Mouse (Mus musculus) ES-Bruce4 (cell line): ENCODE measurements around the gene Fkbp11. TPM values are rescaled to one million over a fixed set of nuclear protein-coding genes. Genes with fewer than 3 reads are reported as not detected.

Source experiments
- H3K27ac ChIP-seq: 2 replicates; pipeline ENCODE4 v1.5.1; 2012; ENCODE audit warnings: low read length, inconsistent platforms; ENCODE audit not compliant: insufficient read depth
- H3K27me3 ChIP-seq: 2 replicates; pipeline ENCODE4 v1.6.1; 2012; ENCODE audit warnings: mild to moderate bottlenecking, low read length, inconsistent platforms; ENCODE audit not compliant: control insufficient read depth, poor library complexity, insufficient read depth, severe bottlenecking
- H3K36me3 ChIP-seq: 2 replicates; pipeline ENCODE4 v1.6.1; 2012; ENCODE audit warnings: inconsistent platforms, mild to moderate bottlenecking, low read length, moderate library complexity; ENCODE audit not compliant: control insufficient read depth, poor library complexity, insufficient read depth, severe bottlenecking
- H3K4me1 ChIP-seq: one replicate; pipeline ENCODE4 v1.8.1; 2011; ENCODE audit warnings: low read length; ENCODE audit not compliant: control insufficient read depth, insufficient read depth
- H3K4me3 ChIP-seq: 2 replicates; pipeline ENCODE4 v1.5.1; 2011; ENCODE audit warnings: low read depth, mild to moderate bottlenecking, low read length
- H3K9ac ChIP-seq: 2 replicates; pipeline ENCODE4 v1.6.1; 2012; ENCODE audit warnings: low read depth, mild to moderate bottlenecking, inconsistent platforms; ENCODE audit not compliant: poor library complexity, severe bottlenecking
- H3K9me3 ChIP-seq: replicated peaks from 2 replicates; pipeline ENCODE4 v1.6.1; 2012; ENCODE audit warnings: mild to moderate bottlenecking, low read length, inconsistent platforms; ENCODE audit not compliant: control insufficient read depth, poor library complexity, insufficient read depth, severe bottlenecking
- CTCF ChIP-seq: IDR thresholded peaks from one replicate; pipeline ENCODE4 v1.8.1; 2011; ENCODE audit warnings: low read depth, low read length
- EP300 ChIP-seq: IDR thresholded peaks from 2 replicates; pipeline ENCODE4 v1.6.1; 2011; ENCODE audit warnings: low read depth, low read length; ENCODE audit not compliant: insufficient read depth
- POLR2A ChIP-seq: IDR thresholded peaks from one replicate; pipeline ENCODE4 v1.8.1; 2011; ENCODE audit warnings: low read length; ENCODE audit not compliant: insufficient read depth
- polyA plus RNA-seq: library from polyadenylated mRNA; stranded (reverse); fragments of >200 nt; gene quantifications from 2 replicates; pipeline ENCODE4 v1.2.4, GENCODE M21; 2011; ENCODE audit warnings: low read depth; ENCODE audit not compliant: missing spikeins, insufficient read depth, insufficient read length

The Fkbp11 gene
- polyA plus RNA-seq, 1 experiment: 30.0 TPM

GRCm38 (mm10) chr15:98762670-98763529 is 34.9 kb upstream of the Fkbp11 start, which contains the start of gene Arf3:
Gene Arf3, minus strand, starts transcription at chr15:98763214.
- H3K9ac ChIP-seq: peak within 1 kb of the TSS; percentile 96
- peaks cover 2% of the 10 kb centered on the region for H3K4me1 ChIP-seq
- no peaks in the 10 kb centered on the region for H3K36me3 ChIP-seq
- no peaks in the 10 kb centered on the region for H3K27me3 ChIP-seq
- TF ChIP-seq POLR2A (no peak), EP300 (no peak), CTCF (no peak)
- H3K27ac ChIP-seq: no peak within 1 kb of the TSS
- H3K9me3 ChIP-seq: no peaks in the 10 kb centered on the region
- peak within 1 kb of the TSS; percentile 81 for H3K4me3 ChIP-seq

- peak overlapping the region; percentile 96 for H3K9ac ChIP-seq
- H3K4me3 ChIP-seq: peak overlapping the region; percentile 81
- H3K9me3 ChIP-seq: no peaks in the 10 kb centered on the region
- no peak overlapping the region for H3K27ac ChIP-seq
- H3K36me3 ChIP-seq: no peaks in the 10 kb centered on the region
- peaks cover 2% of the 10 kb centered on the region for H3K4me1 ChIP-seq
- no peaks in the 10 kb centered on the region for H3K27me3 ChIP-seq
- no peak for TF ChIP-seq EP300
- TF ChIP-seq POLR2A: no peak
- TF ChIP-seq CTCF: no peak
Measured at GRCm38 (mm10) chr15:98762201-98762621, 34.2 kb upstream of the Fkbp11 start.

GRCm38 (mm10) chr15:98754125-98754524 is 26.1 kb upstream of the Fkbp11 start:
- no peak for TF ChIP-seq EP300
- TF ChIP-seq CTCF: no peak
- no peak for TF ChIP-seq POLR2A
- H3K27ac ChIP-seq: no peak overlapping the region
- no peaks in the 10 kb centered on the region for H3K4me1 ChIP-seq
- H3K4me3 ChIP-seq: no peak overlapping the region
- no peaks in the 10 kb centered on the region for H3K9me3 ChIP-seq
- no peaks in the 10 kb centered on the region for H3K36me3 ChIP-seq
- H3K27me3 ChIP-seq: no peaks in the 10 kb centered on the region
- no peak overlapping the region for H3K9ac ChIP-seq

GRCm38 (mm10) chr15:98753021-98753423 is 25.0 kb upstream of the Fkbp11 start:
- H3K27ac ChIP-seq: no peak overlapping the region
- no peak overlapping the region for H3K4me3 ChIP-seq
- no peak overlapping the region for H3K9ac ChIP-seq
- no peaks in the 10 kb centered on the region for H3K4me1 ChIP-seq
- TF ChIP-seq POLR2A: no peak
- no peak for TF ChIP-seq EP300
- no peak for TF ChIP-seq CTCF
- H3K9me3 ChIP-seq: no peaks in the 10 kb centered on the region
- no peaks in the 10 kb centered on the region for H3K36me3 ChIP-seq
- no peaks in the 10 kb centered on the region for H3K27me3 ChIP-seq

- H3K4me3 ChIP-seq: no peak overlapping the region
- no peaks in the 10 kb centered on the region for H3K9me3 ChIP-seq
- no peak overlapping the region for H3K27ac ChIP-seq
- no peaks in the 10 kb centered on the region for H3K36me3 ChIP-seq
- no peak for TF ChIP-seq EP300
- TF ChIP-seq CTCF: no peak
- no peak for TF ChIP-seq POLR2A
- H3K9ac ChIP-seq: no peak overlapping the region
- H3K4me1 ChIP-seq: no peaks in the 10 kb centered on the region
- H3K27me3 ChIP-seq: no peaks in the 10 kb centered on the region
Measured at GRCm38 (mm10) chr15:98749093-98749492, 21.1 kb upstream of the Fkbp11 start.

GRCm38 (mm10) chr15:98747296-98747695 is 19.3 kb upstream of the Fkbp11 start:
- TF ChIP-seq CTCF (no peak), EP300 (no peak), POLR2A (no peak)
- H3K9me3 ChIP-seq: no peaks in the 10 kb centered on the region
- no peak overlapping the region for H3K9ac ChIP-seq
- no peak overlapping the region for H3K27ac ChIP-seq
- H3K4me1 ChIP-seq: no peaks in the 10 kb centered on the region
- H3K36me3 ChIP-seq: no peaks in the 10 kb centered on the region
- H3K27me3 ChIP-seq: no peaks in the 10 kb centered on the region
- no peak overlapping the region for H3K4me3 ChIP-seq
